Mouse (Mus musculus): ENCODE data around the gene Tubg1.

Gene Tubg1

GRCm38 (mm10) chr11:101119761-101120544, at the start of gene Tubg1, which contains the start of gene Retreg3:
Gene Tubg1, plus strand, starts transcription at chr11:101119938.
Gene Retreg3, minus strand, starts transcription at chr11:101119893.
- DNase-seq (ENCODE audit: low spot score in 2 of 2): peak; percentile 97 to 99

- no peak for DNase-seq (ENCODE audit: low spot score in 2 of 2)
These were observed 49.6 kb upstream of the Tubg1 start for GRCm38 (mm10) chr11:101070189-101070527.

GRCm38 (mm10) chr11:101070987-101071386, 48.8 kb upstream of the Tubg1 start:
- DNase-seq (ENCODE audit: low spot score in 2 of 2): no peak

GRCm38 (mm10) chr11:101071810-101072428, 47.8 kb upstream of the Tubg1 start:
- DNase-seq (ENCODE audit: low spot score in 2 of 2): no peak

GRCm38 (mm10) chr11:101078121-101078520, 41.6 kb upstream of the Tubg1 start, which contains the start of gene Hsd17b1:
Gene Hsd17b1, plus strand, starts transcription at chr11:101078411.
- DNase-seq (ENCODE audit: low spot score in 2 of 2): no peak

GRCm38 (mm10) chr11:101079746-101080145, 40.0 kb upstream of the Tubg1 start:
- DNase-seq (ENCODE audit: low spot score in 2 of 2): no peak

GRCm38 (mm10) chr11:101080421-101080820, 39.3 kb upstream of the Tubg1 start:
- no peak for DNase-seq (ENCODE audit: low spot score in 2 of 2)

- no peak for DNase-seq (ENCODE audit: low spot score in 2 of 2)
These were observed 38.1 kb upstream of the Tubg1 start for GRCm38 (mm10) chr11:101081659-101082058.

- peak; percentile 74 to 77 for DNase-seq (ENCODE audit: low spot score in 2 of 2)
These were observed 37.3 kb upstream of the Tubg1 start, which contains the start of gene Coasy for GRCm38 (mm10) chr11:101082208-101083082. Gene Coasy, plus strand, starts transcription at chr11:101082565.

GRCm38 (mm10) chr11:101083083-101083697, 36.5 kb upstream of the Tubg1 start:
- DNase-seq (ENCODE audit: low spot score in 2 of 2): no peak

- DNase-seq (ENCODE audit: low spot score in 2 of 2): no peak
These were observed 35.5 kb upstream of the Tubg1 start for GRCm38 (mm10) chr11:101084246-101084645.

- DNase-seq (ENCODE audit: low spot score in 2 of 2): no peak
These were observed 34.9 kb upstream of the Tubg1 start for GRCm38 (mm10) chr11:101084811-101085210.

GRCm38 (mm10) chr11:101085617-101086322, 34.0 kb upstream of the Tubg1 start:
- DNase-seq (ENCODE audit: low spot score in 2 of 2): no peak

GRCm38 (mm10) chr11:101086323-101086674, 33.4 kb upstream of the Tubg1 start:
- DNase-seq (ENCODE audit: low spot score in 2 of 2): no peak

GRCm38 (mm10) chr11:101086756-101087681, 32.7 kb upstream of the Tubg1 start, which contains the start of gene Mlx:
Gene Mlx, plus strand, starts transcription at chr11:101087277.
- peak; percentile 86 to 90 for DNase-seq (ENCODE audit: low spot score in 2 of 2)

- DNase-seq (ENCODE audit: low spot score in 2 of 2): no peak
These were observed 32.1 kb upstream of the Tubg1 start for GRCm38 (mm10) chr11:101087682-101088055.

GRCm38 (mm10) chr11:101089931-101090330, 29.8 kb upstream of the Tubg1 start:
- no peak for DNase-seq (ENCODE audit: low spot score in 2 of 2)

GRCm38 (mm10) chr11:101094930-101095313, 24.8 kb upstream of the Tubg1 start:
- no peak for DNase-seq (ENCODE audit: low spot score in 2 of 2)

- peak; percentile 90 for DNase-seq (ENCODE audit: low spot score in 2 of 2)
These were observed 24.3 kb upstream of the Tubg1 start, which contains the start of gene Psmc3ip for GRCm38 (mm10) chr11:101095314-101096024. Gene Psmc3ip, minus strand, starts transcription at chr11:101095436.

Data from frontal cortex, postnatal 14 days (tissue).